Mouse (Mus musculus) cerebellum, adult 8-10 months (tissue): ENCODE results near the gene Elk3.
"Not testable (repeated sequence)": the region's sequence is repeated elsewhere in the genome, so short reads cannot be mapped to it uniquely, and the experiment has no call there.

ENCODE experiments used
- DNase-seq: peaks from one replicate; pipeline ENCODE4 v3.0.0; 2022

Gene Elk3

DNA sequence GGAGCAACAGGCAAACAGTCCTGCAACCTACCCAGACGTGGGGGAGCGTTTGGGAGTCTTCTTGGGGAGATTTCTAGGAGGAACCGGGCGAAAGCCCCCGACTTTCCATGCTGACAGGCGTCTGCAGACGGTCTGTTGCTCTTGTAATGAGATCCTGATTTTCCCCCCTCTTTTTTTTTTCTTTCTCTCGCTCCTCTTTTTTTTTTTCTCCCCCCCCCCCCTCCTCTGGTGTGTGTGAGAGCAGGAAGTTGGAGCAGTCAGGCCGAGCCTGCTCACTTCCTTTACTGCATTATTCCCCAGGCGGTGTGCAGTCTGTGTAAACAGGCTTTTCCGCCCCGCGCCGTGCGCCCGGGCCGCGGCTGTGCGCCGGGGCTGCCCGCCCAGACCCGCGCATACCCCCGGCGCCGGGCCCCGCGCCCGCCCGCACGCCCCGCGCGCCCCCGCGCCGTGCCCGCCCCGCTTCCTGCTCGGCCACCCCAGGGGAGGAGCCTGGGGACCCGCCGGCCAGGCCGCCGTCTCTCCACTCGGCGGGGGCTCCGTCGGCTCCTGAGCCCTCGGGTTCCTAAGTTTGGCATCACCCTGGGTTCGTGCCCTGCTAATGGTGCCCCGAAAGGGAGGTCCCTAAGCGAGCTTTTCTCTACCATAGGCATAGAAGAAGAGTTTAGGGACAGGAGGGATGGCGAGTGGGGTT is at the start of gene Elk3:
Gene Elk3 (minus strand): TSS at position 415 of the 691 bp plus-strand sequence.
- DNase-seq: no peak

DNA sequence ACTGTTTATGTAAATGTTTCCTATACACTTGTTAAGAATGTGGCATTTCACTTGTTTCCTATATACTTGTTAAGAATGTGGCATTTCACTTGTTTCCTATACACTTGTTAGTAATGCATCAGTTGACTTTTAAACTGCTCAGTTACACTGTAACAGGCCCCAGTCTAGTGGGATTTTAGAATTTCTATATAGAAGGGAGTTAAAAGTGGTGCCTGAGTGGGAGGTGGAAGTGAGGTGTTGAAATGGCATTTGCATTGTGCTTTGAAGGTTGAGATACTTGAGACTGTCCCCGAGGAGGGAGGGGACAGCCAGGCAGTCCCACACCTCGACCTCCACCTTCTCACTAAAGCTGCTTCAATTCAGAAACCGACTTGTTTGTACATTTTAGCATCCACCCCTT is 49.7 kb upstream of the Elk3 start:
- no peak for DNase-seq

DNA sequence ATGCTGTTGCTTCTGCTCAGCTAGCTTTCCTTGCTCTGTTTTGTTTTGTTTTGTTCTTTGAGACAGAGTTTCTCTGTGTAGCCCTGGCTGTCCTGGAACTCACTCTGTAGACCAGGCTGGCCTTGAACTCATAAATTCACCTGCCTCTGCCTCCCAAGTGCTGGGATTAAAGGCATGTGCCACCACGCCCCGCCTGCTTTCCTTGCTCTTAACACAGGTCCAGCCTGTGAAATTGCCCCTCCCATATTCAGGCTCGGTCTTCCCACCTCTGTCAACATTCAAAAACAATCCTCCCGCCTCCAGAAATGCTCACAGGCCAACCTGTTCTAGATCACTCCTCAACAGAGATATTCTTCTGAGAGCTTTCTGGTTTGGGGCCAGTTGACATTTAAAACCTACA is 49.3 kb upstream of the Elk3 start:
- not testable (repeated sequence) for DNase-seq

DNA sequence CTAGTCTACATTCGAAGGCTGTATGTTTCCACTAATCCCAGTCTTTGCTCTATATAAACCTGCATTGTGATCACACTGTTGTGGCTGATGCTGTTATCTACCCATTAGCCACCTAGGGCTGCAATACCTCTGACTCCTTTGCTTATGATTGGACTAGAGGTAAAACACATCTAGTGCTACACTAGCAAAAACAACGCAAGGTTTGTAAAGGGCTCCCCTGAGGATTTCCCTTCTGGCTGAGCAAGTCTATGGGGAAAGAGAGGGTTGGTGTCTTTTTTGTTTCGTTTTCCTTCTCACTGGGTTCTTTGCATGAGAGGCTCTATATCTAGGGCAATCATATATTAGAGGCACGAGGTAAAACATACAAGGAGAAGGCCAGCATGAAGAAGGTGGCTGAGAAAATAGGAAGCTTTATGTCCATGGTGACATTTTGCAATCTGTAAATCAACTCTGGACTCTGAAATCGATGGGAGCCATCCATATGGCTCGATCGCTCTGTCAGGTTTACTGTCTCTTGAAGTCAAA is 48.5 kb upstream of the Elk3 start:
- DNase-seq: no peak

DNA sequence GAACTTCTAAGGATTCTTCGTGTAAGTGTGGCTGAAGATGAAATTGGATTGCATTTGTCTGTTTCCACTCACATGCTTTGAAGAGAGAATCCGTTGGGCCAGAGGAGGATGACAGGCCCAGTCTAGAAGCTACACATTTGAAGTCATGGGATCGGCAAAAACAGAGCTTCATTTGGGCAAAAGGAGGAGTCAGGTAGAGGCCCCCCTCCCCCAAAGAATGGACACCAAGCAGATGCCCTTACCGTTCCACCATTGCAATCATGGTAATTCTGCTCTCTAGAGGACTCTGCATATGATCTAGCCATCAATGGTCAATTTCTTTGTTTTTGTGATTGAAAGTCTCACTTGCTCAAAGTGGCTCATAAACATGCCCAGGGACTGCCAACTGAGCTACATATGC is 47.9 kb upstream of the Elk3 start:
- no peak for DNase-seq

DNA sequence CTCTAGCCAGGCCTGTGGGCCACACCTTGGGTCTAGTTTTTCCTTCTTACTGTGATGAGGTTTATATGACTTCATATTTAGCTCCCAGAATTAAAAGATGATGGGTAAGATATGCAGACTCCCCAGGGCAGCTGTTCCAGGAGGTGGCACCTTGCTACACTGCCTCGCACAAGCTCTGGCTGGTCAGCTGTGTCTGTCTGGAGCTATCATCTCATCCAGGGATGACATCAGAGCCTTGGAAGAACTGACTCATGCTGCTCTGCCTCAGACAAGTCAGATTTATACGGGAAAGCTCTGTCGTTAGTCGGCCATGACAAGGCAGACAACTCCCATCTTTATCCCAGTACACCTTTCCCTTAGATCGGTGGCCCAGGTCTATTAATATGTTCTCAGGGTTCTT is 46.2 kb upstream of the Elk3 start:
- DNase-seq: no peak

DNA sequence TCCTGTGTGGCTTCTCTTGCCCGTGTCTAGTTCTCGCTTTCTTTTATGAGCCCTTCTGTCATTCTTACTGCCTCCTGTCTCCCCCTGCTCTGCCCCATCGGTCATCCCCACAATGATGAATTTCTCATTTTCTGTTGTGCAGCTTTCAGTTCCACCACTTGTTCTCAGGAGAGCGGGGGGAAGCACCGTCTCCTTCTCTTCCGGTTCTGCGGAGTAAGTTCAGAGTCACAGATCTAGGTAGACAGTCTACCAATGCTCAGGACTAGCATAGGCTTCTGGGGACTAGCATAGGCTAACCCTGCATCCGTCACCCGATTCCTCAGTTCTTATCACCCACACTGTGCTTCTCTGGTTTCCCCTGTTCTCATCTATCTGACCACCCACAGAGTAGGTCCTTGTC is 45.2 kb upstream of the Elk3 start:
- DNase-seq: no peak

DNA sequence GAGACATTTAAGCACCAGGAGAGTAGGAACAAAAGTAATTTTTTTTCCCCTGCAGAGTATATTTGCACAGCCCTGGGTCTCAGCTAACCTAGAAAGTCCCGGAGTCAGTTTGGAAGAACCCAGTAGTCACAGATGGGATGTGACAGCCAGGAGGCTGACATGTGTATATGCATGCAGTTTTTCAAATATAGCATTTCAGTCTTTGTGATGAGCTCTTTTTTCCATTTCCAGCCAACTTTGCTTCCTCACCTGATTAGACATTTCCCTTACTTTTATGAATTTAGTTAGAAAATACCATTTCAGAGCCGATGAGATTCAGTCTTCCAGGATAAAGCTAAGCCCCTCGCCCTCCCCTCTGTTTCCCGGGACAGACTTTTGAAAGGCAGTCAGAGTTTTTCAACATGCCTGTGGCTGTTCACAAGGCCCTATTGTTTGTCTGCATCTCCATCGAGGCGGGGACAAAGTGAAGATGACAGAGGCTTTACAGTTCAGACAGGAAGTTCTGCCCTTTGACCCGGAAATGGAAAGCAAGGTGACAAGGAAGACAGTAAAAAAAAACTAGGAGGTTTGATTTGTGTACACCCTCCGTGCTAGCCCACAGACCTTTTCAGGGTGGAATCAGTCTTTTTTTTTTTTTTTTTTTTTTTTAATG is 44.5 kb upstream of the Elk3 start:
- no peak for DNase-seq

DNA sequence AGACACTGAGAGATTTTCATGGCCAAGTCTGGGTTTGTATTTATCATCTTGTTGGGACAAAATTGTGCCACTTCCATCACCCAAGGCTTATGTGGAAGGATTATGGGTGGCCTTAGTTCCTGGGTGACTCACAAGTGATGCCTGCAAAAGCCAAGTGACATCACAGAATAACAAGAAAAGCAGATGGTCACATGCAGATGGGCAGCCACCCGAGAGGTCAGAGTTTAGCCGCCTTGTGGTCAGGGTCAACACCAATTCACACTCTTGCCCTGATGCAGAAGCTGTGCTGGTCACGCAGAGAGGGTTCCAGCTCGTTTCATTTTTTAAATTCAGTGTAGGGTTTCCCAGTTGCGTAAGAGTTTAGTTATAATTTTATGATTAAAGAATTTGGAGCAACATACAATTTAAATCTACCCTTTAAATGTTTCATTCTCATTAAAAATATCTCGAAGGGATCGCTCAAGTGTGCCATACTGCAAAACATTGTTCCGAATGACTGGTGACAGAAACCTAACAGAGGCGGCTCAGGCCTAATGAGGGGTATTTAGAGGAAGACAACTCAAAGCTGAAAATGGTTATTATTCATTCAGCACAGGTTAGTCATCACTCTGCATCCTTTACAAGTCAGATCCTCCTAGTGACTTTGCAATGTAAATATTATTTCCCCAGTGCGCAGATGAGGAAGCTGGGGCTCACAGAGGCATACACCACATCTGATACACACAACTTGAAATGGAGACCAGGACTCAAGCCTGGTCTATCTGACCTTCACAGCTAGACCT is 42.8 kb upstream of the Elk3 start:
- DNase-seq: no peak

GRCm38 (mm10) chr10:93347918-93348505 is 37.1 kb upstream of the Elk3 start:
- no peak for DNase-seq

GRCm38 (mm10) chr10:93347387-93347786 is 36.5 kb upstream of the Elk3 start:
- DNase-seq: peak; percentile 3

DNA sequence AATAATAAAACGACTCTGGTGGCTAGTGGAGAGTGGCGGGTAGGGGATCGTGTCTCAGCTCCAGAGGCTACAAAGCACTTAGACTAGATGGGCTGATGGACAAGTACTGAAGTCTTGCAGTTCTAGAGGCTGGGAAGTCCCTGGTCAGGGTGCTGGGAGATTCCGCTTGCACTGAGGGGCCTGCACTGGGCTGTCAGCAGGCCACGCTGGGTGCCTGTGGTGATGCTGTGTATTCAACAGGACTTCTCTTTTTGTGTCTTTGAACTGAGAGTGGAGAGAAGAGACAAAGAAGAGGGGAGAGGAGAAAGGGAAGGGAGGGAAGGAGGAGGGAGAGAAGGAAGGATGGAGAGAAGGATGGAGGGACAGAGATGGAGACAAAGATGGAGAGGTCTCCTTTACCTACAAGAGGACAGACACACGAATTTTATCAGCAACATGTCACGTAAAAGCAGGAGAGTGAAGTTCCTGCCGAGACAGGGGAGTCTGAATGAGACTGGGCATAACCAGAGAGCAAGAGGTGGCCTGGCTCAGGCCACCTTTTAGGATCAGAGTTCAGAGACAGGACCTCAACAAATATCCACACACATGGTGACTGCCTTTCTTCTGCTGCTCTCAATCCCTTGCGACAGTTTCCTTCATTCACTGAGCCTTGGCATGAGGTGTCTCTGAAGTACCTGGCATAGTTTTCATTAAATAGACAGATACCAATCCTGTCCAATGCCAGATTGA is 35.4 kb upstream of the Elk3 start:
- DNase-seq: no peak

- no peak for DNase-seq
These were observed 34.6 kb upstream of the Elk3 start for GRCm38 (mm10) chr10:93345497-93345896.

DNA sequence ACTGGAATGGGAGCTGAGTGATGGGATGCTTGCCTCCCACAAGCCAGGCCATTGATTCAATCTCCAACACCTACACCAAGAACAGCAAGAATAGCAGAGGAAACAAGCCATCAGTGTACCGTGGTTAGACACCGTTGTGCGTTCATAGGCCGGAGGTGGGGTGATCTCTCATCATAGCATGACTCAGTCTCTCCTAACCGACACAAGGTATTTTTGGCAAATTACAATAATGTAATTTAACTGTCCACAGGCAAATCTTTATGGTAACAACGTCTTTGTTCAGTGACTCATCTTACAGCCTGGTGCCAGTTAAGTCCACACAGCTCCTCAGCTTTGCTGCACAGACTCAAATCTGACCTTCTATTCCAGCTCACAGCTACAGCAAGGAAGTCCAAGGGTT is 32.5 kb upstream of the Elk3 start:
- no peak for DNase-seq

DNA sequence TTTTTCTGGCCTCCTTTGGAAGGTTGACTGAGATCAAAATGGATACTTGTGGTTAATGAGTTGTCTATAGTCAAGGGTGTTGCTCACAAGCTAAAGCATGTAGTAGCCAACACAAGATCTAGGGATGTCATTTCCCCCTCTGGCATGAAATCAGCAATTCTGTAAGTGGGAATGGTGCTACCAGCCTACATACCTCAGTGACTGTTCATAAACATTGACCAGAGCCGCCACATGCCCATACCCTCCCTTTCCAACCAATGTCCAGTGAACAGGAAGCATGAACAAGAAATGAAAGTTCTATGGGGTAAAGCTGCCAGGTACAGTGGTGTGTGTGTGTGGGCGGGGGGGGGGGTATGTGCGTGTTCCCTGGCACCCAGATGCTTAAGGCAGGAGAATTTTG is 32.1 kb upstream of the Elk3 start:
- DNase-seq: no peak

GRCm38 (mm10) chr10:93338526-93338925 is 27.6 kb upstream of the Elk3 start:
- DNase-seq: no peak

DNA sequence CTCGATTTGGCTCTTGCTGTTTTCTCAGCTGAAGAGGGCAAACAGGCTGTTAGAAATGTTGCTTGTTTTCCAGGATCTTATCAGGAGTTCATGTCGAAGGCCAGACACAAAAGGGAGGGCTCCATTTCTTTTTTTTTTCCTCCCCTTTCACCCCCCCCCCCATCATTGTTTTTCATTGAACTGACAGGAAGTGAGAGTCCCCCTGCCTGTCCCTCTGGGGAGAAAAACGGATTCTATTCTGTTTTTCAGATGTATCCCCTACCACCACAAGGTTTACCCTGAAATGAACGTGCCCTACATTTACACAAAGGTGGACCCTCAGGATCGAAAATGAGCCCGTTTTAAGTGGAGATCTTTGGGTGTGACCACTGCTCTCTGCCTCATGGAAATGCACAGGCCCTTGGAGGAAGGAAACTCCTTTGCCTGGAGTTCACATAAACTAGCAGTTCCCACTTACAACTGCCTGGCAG is 25.6 kb upstream of the Elk3 start:
- DNase-seq: no peak

DNA sequence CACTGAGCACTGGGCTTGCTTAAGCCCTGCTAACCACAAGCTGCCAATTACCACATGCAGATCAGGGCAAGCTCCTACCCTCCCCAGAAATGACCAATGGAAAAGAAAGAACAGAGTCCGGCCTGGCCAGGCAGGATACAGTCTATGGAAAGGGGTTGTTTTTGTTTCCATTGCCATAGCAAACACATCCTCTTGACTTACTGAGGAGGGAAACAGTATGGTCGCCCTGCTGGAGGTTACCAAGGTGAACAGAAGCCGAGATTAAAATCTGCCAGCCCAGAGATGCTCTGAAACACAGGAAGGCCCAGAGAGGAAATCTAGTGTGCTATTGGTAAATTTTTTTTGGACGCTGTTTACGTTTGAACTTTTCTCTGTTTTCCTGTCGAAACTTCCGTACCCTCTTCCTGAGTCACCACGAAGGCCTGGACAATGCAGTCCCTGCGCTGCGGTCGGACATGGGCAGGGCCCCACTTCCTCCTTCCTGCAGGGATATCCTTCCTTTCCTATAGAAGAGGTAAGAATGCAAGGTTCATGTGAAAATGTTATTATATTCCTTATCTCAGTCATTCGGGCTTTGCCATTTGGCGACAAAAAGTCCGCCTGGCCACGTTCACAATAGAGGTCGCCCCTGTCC is 25.0 kb upstream of the Elk3 start:
- DNase-seq: no peak

- no peak for DNase-seq
These were observed 24.1 kb upstream of the Elk3 start for GRCm38 (mm10) chr10:93335001-93335400.

DNA sequence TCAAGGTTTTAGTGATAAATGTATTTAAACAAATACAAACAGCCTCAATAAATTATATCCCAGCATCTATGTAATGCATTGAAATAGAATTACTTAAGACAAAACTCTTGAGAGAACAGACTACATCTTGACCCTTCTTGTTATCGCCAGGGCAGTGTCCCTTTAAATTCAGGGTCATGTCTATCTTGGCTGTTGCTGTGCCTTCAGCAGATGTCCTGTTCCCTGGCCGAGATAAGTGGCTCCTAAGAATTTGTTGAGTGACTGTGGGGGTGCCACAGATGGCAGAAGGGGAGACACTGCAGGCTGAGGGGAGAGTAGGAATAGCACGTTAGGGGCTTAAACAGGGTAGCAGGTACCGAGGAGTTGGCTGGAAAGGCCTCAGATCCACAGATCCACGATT is 22.3 kb upstream of the Elk3 start:
- DNase-seq: no peak

DNA sequence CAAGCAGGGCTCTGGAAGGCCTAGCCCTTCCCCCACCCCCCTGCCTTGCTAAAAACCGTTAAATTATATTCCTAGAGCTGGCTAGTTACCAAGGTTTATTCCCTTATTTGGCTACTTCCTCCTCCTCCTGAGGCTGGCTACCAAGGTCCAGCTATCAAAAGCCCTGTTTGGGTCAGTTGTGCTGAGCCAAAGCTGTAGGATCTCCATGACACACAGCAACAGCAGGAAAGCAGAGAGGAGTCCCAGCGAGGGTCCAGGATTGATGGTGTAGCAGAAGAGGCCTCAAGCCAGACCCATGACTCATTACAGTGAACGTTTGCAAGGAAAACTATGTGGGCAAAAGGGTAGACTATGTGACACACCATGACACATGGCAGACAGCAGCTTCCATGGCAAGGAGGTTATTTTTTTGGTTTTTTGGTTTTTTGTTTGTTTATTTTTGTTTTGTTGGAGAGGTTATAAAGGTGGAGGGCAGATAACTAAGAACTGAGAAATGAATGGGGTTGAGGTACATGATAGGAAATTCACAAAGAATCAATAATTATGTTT is 21.4 kb upstream of the Elk3 start:
- DNase-seq: no peak

DNA sequence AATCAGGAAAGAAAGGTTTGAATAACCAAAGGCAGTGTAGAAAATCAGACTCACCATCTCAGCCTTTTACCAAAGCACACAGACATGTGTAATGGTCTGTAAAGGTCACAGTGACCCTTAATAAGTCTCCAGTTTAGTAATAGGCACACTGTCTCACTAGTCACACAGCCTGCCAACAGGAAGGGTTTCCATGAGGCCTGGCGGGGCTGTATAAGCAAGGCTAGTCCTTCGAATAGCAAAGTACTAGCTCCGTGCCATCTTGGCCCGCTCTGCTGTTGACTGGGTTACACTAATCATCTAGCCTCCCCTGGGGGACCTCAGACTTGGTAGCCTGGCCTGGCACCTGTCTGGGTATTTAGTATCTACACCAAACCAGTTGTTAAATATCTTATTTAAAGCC is 20.6 kb upstream of the Elk3 start:
- no peak for DNase-seq
